Mouse (Mus musculus): ENCODE data around the gene Atic. TPM values are rescaled to one million over a fixed set of nuclear protein-coding genes. Genes with fewer than 3 reads are reported as not detected.

The Atic gene
- polyA plus RNA-seq (2012; rRNA removed), result 33.5 and 40.7 TPM in 2 replicates

DNA sequence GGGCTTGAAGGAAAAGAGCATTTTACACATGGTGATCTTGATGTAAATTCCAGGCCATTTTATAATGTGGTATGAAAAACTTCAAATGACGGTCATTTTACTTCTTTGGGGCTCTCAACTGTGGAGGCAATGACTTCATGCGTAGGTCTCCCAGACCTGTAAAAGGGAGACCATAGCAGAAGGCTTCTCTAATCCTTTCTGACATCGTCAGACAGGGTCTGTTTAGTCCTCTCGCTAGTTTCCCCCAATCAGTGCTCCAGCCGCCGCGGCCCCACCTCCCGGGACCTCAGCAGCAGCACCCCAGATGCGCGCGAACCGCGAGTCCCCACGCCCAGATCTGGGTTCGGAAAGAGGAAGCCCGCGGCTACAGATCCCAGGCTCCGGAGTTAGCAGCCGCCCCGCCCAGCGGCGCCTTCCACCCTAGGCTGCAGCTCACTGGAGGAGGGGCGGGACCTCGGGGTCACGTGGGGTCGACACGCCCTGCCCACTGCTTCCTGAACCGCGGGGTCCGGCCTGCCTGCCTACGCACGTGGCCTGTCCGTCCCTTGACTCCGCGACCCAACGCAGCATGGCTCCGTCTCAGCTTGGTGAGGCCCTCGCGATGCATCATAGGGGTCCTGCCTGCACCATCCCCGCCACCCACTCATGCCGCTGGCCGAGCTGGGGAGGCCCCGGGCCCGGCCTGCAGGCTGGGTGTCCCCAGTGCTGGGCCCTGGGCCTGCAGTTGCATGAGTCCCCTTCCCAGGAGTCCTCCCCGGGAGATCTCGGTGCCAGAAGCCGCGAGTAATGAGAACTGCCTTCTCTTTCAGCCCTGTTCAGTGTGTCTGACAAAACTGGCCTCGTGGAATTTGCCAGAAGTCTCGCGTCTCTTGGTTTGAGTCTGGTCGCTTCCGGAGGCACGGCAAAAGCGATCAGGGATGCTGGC lies at the start of gene Atic:
Gene Atic (plus strand): TSS at position 463 of the 925 bp plus-strand sequence.

Other genes with a start within 250 kb of the Atic start
- not detected in 2 replicates for gene Abca12, start 142.2 kb upstream of the Atic start, polyA plus RNA-seq (2012; rRNA removed)
- gene Fn1, start 96.0 kb downstream of the Atic start, polyA plus RNA-seq (2012; rRNA removed), result 101 and 104 TPM in 2 replicates

All from liver, embryonic 14 days (tissue).